Mouse (Mus musculus) megakaryocyte, embryonic 14.5 days (primary cell): ENCODE measurements around the gene Ablim2.

Experiments
- FLI1 ChIP-seq: IDR thresholded peaks from 2 replicates; pipeline ENCODE4 v1.6.1; 2012; ENCODE audit warnings: low read length, inconsistent platforms, mixed read lengths
- GATA1 ChIP-seq: IDR thresholded peaks from 3 replicates; pipeline ENCODE4 v1.6.1; 2012; ENCODE audit warnings: mixed read lengths, low read length, inconsistent platforms, borderline replicate concordance

- TF ChIP-seq GATA1 = no peak
- no peak for TF ChIP-seq FLI1
These were observed 133.5 kb downstream of the Ablim2 start for GRCm38 (mm10) chr5:35890985-35891730.
